Mouse (Mus musculus) hindbrain, embryonic 15.5 days (tissue): ENCODE measurements at regions not wholly inside any gene's neighbourhood (a gene's known extent, or its start where the extent isn't known, plus 50 kb on each side); places are given as distances from the start of the nearest gene placed in this dataset.

Source experiments
- ATAC-seq: fragments of 200-750 bp; cut with Nextera tagmentation; 2 replicates; pipeline ENCODE4 v1.8.0; 2017; ENCODE audit warnings: low read depth, moderate number of reproducible peaks, moderate TSS enrichment; ENCODE audit not compliant: low FRiP score
- H3K27ac ChIP-seq: fragments of 300-500 bp; sonication (generic); replicated peaks from 2 replicates; pipeline ENCODE4 v1.5.1; 2015; ENCODE audit warnings: mild to moderate bottlenecking, inconsistent platforms
- H3K27me3 ChIP-seq: fragments of 300-500 bp; sonication (generic); 2 replicates; pipeline ENCODE4 v1.6.1; 2015; ENCODE audit warnings: control low read depth, inconsistent platforms
- H3K36me3 ChIP-seq: fragments of 300-500 bp; sonication (generic); 2 replicates; pipeline ENCODE4 v1.6.1; 2015; ENCODE audit warnings: control low read depth, inconsistent platforms
- H3K4me1 ChIP-seq: fragments of 300-500 bp; sonication (generic); replicated peaks from 2 replicates; pipeline ENCODE4 v1.6.1; 2015; ENCODE audit warnings: control low read depth, inconsistent platforms
- H3K4me2 ChIP-seq: fragments of 300-500 bp; sonication (generic); 2 replicates; pipeline ENCODE4 v1.6.1; 2015; ENCODE audit warnings: moderate library complexity, mild to moderate bottlenecking, inconsistent platforms
- H3K4me3 ChIP-seq: fragments of 300-500 bp; sonication (generic); 2 replicates; pipeline ENCODE4 v1.5.1; 2015; ENCODE audit warnings: mild to moderate bottlenecking, inconsistent platforms
- H3K9ac ChIP-seq: fragments of 300-500 bp; sonication (generic); 2 replicates; pipeline ENCODE4 v1.6.1; 2015; ENCODE audit warnings: inconsistent platforms
- H3K9me3 ChIP-seq: fragments of 300-500 bp; sonication (generic); 2 replicates; pipeline ENCODE4 v1.6.1; 2016; ENCODE audit warnings: control low read depth, inconsistent platforms
- WGBS: fragments of 180-500 bp; shearing (Covaris S2); methylation state at CpG from one replicate; pipeline ENCODE4 v1.1.7; 2015; 5-methylcytosine and 5-hydroxymethylcytosine counted together

DNA sequence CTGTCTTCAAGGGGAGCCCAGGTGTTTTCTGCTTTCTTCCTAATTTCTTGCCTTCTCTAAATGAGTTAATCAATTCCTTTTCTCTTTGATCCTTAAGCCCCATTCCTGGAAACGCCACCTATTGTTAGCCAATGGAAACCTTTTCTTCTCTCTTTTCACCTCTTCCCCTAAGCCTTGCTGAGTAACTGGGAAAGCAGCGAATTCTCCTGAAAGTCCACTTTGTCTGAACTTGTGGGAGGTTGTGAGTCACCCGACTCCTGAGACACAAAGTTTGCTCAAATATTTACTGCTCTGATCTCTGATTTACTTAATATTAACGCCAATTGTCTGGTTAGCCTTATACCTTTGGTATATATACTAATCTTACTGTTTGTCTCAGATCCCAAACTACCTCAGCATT is 334.0 kb downstream of the Klf5 start:
- H3K4me2 ChIP-seq: no peak overlapping the region
- no peaks in the 10 kb centered on the region for H3K9me3 ChIP-seq
- no peak for ATAC-seq
- no peaks in the 10 kb centered on the region for H3K36me3 ChIP-seq
- WGBS: 25% methylated on average over 4 of the region's 4 CpGs
- H3K27me3 ChIP-seq: no peaks in the 10 kb centered on the region
- no peak overlapping the region for H3K9ac ChIP-seq
- no peak overlapping the region for H3K4me3 ChIP-seq
- no peaks in the 10 kb centered on the region for H3K4me1 ChIP-seq
- no peak overlapping the region for H3K27ac ChIP-seq

DNA sequence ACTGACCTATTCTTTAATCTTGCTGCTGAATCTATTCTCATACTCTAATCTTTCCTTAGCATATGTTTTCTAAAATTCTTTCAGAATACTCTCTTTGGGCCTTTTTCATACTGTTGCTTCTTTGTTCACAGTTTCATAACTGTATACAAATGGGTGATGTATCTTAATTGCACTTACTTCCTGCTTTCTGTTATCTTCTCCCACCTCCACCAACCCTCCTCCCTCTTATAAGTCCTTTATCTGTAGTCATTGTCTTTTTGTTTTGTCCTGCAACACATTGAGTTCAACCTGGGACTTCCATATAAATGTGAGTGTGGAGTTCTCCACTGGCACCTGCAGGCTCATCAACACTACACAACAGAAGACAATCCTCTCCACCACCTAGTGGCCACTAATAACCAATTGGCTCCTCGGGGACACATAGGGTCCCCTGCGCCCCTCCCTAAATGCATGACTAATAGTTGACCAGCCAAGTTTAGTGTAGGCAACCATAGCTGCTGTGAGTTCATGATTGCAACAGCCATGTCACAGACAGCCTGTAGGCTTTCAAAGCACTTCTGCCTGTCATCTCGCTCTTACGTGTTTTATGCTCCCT is 337.2 kb downstream of the Klf5 start:
- H3K9me3 ChIP-seq: no peaks in the 10 kb centered on the region
- H3K4me3 ChIP-seq: no peak overlapping the region
- no peaks in the 10 kb centered on the region for H3K27me3 ChIP-seq
- no peaks in the 10 kb centered on the region for H3K4me1 ChIP-seq
- no peak for ATAC-seq
- H3K9ac ChIP-seq: no peak overlapping the region
- no peaks in the 10 kb centered on the region for H3K36me3 ChIP-seq
- 95% methylated on average over 4 of the region's 4 CpGs for WGBS
- H3K27ac ChIP-seq: no peak overlapping the region
- no peak overlapping the region for H3K4me2 ChIP-seq

DNA sequence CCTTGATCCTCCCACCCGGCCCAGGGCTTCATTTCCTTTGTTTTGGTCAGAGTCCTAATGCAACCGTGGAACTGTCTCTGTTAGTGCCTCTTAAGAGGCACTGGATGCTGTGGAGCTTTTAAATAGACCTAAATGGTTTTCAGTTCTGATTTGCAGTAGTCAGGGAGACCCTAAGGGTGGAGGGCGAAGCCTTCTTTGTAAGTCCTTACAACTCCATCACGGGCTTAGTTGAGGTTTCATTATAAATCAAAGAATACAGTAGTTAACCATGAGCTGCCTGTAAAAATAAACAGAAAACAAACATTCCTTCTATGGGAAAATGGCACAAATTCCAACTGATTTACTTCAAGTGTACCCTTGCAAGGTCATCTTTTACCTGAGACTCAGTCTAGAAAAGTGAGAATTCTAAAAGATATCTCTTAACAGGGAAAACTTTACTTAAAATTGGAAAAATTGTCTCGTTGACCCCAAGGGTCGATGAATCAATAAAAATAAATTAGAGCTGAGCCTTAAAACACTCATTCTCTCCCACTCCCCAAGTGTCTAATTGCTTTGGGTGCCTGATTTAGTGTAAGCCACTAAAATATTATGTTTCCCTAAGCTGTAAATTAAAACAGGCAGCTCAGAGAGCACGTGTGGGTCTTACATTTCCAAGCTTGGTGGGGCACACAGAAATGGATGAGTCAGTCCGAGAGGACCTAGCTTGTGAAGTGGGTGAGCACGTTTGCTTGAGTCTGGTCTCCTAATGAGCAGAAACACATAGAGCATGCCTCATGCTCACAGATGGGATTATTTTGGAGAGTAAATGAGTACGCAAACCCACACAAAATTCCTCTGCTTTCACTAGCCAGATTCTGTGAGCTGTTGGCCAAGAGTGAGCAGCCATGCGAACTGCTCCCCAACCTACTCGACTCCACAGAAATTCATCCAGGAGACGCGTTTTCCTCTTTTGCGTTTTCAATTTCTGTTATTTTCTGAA is 343.3 kb downstream of the Klf5 start:
- no peak for ATAC-seq
- no peaks in the 10 kb centered on the region for H3K4me1 ChIP-seq
- WGBS: 80% methylated on average over 15 of the region's 15 CpGs
- no peak overlapping the region for H3K4me3 ChIP-seq
- H3K27ac ChIP-seq: no peak overlapping the region
- no peaks in the 10 kb centered on the region for H3K27me3 ChIP-seq
- H3K9me3 ChIP-seq: no peaks in the 10 kb centered on the region
- H3K4me2 ChIP-seq: no peak overlapping the region
- no peaks in the 10 kb centered on the region for H3K36me3 ChIP-seq
- H3K9ac ChIP-seq: no peak overlapping the region

DNA sequence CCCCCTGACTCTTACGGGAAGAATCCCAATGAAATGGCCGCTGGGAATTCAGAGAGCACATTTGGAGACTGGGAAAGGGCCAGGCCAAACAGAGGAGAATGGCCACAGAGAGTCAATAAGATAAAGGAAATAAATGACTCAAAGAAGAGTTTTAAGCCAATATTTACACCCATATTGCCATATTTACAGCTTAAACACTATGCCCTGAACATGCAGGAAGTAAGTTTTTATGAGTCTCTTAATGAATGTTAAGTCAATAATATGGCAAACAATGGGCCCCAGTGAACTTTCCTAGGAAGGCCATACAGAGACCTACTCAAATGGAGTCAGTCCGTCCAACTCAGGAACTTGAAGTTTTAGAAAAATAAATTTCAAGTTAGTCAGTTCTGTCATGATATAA is 347.8 kb downstream of the Klf5 start:
- WGBS: 76% methylated on average over 3 of the region's 3 CpGs
- no peak overlapping the region for H3K27ac ChIP-seq
- H3K4me1 ChIP-seq: no peaks in the 10 kb centered on the region
- H3K9me3 ChIP-seq: no peaks in the 10 kb centered on the region
- no peaks in the 10 kb centered on the region for H3K36me3 ChIP-seq
- H3K4me3 ChIP-seq: no peak overlapping the region
- ATAC-seq: no peak
- H3K4me2 ChIP-seq: no peak overlapping the region
- no peak overlapping the region for H3K9ac ChIP-seq
- no peaks in the 10 kb centered on the region for H3K27me3 ChIP-seq

DNA sequence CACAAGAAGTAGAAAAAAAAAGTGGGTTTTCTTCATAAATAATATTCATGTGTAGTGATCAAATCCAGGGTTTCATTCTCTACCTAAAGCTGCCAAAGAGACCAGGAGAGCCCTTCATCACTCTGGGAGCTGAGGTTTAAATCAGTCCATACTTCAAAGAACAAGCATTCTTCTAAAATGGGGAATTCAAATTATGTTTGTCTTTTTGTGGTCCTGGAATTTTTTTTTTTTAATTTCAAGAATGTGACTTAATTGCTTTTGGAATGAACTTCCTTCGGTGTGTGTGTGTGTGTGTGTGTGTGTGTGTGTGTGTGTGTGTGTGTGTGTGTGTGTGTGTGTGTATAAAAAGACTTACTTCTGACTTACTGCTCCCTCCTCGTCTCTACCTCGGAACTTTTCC is 375.9 kb downstream of the Klf5 start:
- Histone ChIP-seq H3K4me1 (no peaks in the 10 kb centered on the region), H3K27ac (no peak overlapping the region), H3K36me3 (no peaks in the 10 kb centered on the region), H3K9ac (no peak overlapping the region), H3K4me2 (no peak overlapping the region), H3K27me3 (no peaks in the 10 kb centered on the region), H3K9me3 (no peaks in the 10 kb centered on the region), H3K4me3 (no peak overlapping the region)
- 76% methylated on average over 3 of the region's 3 CpGs for WGBS
- no peak for ATAC-seq

DNA sequence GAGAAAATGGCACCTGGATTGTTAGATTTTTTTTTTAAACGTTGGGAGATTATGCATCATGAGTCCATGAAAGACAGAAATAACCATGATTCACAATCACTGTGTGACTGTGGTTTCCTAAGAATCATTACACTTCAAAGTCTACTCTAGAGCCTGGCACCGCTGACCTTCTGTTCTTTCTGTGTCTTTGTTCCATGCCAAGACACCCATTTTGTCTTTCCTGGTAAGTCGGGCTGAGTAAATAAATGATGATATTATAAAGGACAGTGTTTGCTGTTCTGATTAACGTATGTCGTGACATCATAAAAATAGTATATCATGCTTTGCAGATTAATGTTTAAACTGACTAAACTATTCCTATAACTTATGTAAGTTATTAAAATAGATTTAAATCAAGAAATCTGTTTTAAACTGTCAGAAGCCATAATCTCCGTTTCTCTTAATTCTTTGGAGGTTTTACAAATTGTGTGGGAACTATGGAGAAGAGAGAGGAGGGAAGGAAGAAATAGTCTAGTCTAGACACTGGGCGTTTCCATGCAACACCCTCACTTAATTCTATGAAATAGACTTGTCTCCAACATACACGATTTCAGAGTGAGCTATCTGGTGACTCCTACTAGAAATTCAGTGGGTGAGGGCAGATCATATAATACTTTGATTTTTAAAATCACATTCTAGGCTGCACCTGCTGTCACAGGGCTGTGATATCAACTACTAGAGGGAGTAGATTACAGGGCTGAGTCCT is 388.7 kb downstream of the Klf5 start:
- no peaks in the 10 kb centered on the region for H3K27me3 ChIP-seq
- no peak overlapping the region for H3K9ac ChIP-seq
- no peaks in the 10 kb centered on the region for H3K9me3 ChIP-seq
- H3K36me3 ChIP-seq: no peaks in the 10 kb centered on the region
- WGBS: 90% methylated on average over 8 of the region's 8 CpGs
- no peak overlapping the region for H3K4me2 ChIP-seq
- H3K4me1 ChIP-seq: no peaks in the 10 kb centered on the region
- H3K27ac ChIP-seq: no peak overlapping the region
- ATAC-seq: no peak
- H3K4me3 ChIP-seq: no peak overlapping the region

DNA sequence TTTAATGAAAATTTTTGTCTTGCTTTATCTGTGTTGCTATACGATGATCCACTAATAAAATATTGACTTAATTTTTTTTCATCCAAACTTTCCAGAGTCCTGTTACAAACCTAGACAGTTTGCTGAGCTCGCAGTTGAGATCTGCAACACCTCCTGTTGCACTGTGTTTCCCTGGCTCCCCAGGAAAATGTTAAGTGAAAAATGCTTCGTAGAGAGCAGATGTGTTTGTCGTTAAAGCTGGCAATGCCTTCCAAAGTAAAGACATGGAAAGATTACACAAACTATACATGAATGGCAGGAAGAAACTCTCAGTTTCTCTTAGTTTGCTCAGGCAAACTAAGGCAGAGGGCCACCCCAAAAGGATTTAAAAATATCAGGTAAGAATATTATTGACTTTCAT is 389.9 kb downstream of the Klf5 start:
- no peaks in the 10 kb centered on the region for H3K27me3 ChIP-seq
- ATAC-seq: no peak
- H3K9ac ChIP-seq: no peak overlapping the region
- WGBS: 85% methylated on average over 4 of the region's 4 CpGs
- H3K36me3 ChIP-seq: no peaks in the 10 kb centered on the region
- H3K27ac ChIP-seq: no peak overlapping the region
- no peak overlapping the region for H3K4me3 ChIP-seq
- no peaks in the 10 kb centered on the region for H3K9me3 ChIP-seq
- H3K4me1 ChIP-seq: no peaks in the 10 kb centered on the region
- no peak overlapping the region for H3K4me2 ChIP-seq

DNA sequence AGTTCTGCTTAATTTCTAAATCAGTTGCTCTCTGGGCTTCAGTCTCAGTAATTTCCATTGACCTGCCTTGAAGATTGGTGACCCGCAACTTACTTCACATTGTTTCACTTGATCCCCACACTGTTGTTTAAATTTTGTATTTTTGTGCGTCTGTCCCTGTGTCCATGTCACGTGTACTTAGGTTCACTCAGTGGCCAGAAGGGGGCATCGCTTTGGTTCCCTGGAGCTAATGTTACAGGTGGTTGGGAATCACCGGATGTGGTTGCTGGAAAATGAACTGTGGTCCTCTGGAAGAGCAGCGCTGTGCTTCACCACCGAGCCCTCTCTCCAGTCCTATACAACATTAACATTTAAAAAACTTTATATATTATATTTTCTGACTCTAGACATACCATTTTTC is 397.8 kb downstream of the Klf5 start:
- WGBS: 93% methylated on average over 7 of the region's 7 CpGs
- ATAC-seq: no peak
- Histone ChIP-seq H3K4me3 (no peak overlapping the region), H3K4me1 (no peaks in the 10 kb centered on the region), H3K9me3 (no peaks in the 10 kb centered on the region), H3K27ac (no peak overlapping the region), H3K36me3 (no peaks in the 10 kb centered on the region), H3K4me2 (no peak overlapping the region), H3K27me3 (no peaks in the 10 kb centered on the region), H3K9ac (no peak overlapping the region)

DNA sequence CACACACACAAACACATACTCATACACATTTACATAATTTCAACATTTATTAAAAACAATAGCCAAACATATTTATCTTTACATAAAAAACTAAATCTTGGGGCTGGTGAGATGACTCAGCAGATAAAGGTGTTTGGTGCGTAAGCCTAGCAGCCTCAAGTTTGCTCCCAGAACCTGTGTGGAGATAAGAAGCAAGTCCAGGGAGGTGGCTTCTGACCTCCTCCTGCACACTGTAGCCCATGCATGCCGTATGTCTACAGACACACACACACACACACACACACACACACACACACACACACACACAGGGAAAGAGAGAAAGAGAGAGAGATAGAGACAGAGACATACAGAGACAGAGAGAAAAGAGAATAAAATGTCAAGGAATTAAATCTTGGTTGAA is 401.1 kb downstream of the Klf5 start:
- 93% methylated on average over 2 of the region's 2 CpGs for WGBS
- no peaks in the 10 kb centered on the region for H3K4me1 ChIP-seq
- no peaks in the 10 kb centered on the region for H3K27me3 ChIP-seq
- no peak overlapping the region for H3K4me2 ChIP-seq
- no peak overlapping the region for H3K9ac ChIP-seq
- H3K4me3 ChIP-seq: no peak overlapping the region
- no peak for ATAC-seq
- no peak overlapping the region for H3K27ac ChIP-seq
- no peaks in the 10 kb centered on the region for H3K9me3 ChIP-seq
- no peaks in the 10 kb centered on the region for H3K36me3 ChIP-seq

DNA sequence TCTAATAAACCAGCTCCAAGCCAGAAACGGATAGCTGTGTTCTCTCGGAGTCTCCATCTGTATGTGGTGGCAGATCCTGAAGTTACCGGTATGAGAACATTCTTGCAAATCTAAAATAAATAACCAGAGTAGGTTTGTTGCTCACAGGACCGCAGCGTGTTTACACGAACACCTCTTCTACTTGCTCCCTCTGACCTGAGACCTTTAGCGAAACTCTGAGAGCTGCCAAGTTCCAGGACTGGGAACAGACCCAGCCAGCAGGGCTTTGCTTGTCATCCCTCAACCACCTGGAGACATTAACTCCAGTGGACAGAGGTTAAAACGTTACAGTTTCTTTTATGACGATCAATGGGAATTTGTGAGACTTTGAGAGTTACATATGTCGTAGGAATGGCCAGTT is 407.5 kb downstream of the Klf5 start:
- no peak overlapping the region for H3K27ac ChIP-seq
- no peaks in the 10 kb centered on the region for H3K9me3 ChIP-seq
- no peaks in the 10 kb centered on the region for H3K4me1 ChIP-seq
- H3K4me2 ChIP-seq: no peak overlapping the region
- no peaks in the 10 kb centered on the region for H3K36me3 ChIP-seq
- H3K27me3 ChIP-seq: no peaks in the 10 kb centered on the region
- 89% methylated on average over 10 of the region's 10 CpGs for WGBS
- no peak overlapping the region for H3K9ac ChIP-seq
- H3K4me3 ChIP-seq: no peak overlapping the region
- ATAC-seq: no peak

DNA sequence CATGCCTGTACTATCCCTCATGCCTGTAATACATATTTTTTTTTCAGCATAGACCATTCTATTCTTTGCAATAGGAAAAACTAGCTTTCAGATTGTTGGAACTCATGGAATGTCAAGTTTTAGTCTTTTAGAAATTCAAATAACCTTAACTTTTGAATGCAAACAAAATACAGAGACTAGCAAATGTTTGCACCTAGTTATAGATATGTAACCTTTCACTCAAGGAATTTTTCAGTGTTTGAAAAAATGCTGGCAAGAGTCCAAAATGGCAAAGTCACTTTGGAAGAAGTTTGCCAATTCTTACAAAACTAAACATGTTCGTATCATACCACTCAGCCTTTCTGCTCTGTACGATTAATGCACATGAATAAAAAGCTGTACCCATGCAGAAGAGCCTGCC is 409.6 kb downstream of the Klf5 start:
- 82% methylated on average over 2 of the region's 2 CpGs for WGBS
- Histone ChIP-seq H3K9ac (no peak overlapping the region), H3K36me3 (no peaks in the 10 kb centered on the region), H3K27me3 (no peaks in the 10 kb centered on the region), H3K27ac (no peak overlapping the region), H3K9me3 (no peaks in the 10 kb centered on the region), H3K4me2 (no peak overlapping the region), H3K4me3 (no peak overlapping the region), H3K4me1 (no peaks in the 10 kb centered on the region)
- ATAC-seq: no peak

DNA sequence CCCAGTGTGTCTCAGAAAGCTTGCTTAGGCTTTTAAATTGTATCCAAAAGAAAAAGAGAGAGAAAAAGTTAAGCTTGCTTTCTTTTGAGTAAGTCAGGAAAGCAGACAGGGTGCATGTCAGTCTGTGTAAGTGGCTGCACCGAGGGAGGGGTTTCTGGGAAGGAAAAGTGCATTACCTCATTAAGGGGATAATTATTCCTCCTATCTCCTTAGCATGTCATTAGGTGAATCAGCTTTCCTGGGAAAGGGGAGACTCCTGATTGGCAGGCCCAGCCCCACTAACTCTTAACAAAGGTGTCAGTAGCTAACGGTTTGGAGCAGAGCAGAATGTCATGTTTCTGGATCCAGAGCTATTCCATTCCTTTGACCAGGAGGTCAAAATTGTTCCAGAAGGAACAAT is 411.3 kb downstream of the Klf5 start:
- Histone ChIP-seq H3K9me3 (no peaks in the 10 kb centered on the region), H3K9ac (no peak overlapping the region), H3K36me3 (no peaks in the 10 kb centered on the region), H3K4me2 (no peak overlapping the region), H3K27me3 (no peaks in the 10 kb centered on the region), H3K27ac (no peak overlapping the region), H3K4me3 (no peak overlapping the region), H3K4me1 (no peaks in the 10 kb centered on the region)
- no peak for ATAC-seq
- 45% methylated on average over 2 of the region's 2 CpGs for WGBS
